Mouse (Mus musculus) heart, postnatal 0 days (tissue): ENCODE measurements around the gene Kmt2c.

ENCODE experiments used
- CTCF ChIP-seq: IDR thresholded peaks from 2 replicates; pipeline ENCODE4 v1.5.1; 2016; ENCODE audit warnings: antibody characterized with exemption, control low read depth, low read depth
- EP300 ChIP-seq: IDR thresholded peaks from 2 replicates; pipeline ENCODE4 v1.6.1; 2016; ENCODE audit warnings: antibody characterized with exemption, low read depth

DNA sequence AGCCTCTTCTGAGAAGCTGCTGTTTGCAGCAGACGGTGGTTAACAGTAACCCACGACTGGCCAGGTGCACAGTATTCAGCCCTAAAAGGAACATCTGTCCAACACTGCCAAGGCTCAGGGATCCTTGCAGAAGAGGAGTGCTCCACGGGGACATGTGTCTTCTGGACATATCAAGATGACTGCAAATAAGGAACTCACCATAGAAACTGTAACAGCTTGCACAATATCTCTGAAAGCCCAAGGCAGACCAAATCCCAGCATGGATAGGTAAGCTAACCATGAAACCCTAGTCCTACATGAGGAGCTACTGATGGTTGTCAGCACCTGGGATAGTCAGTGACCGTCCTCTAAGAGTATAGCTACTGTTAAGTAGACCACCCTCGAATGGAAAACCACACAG lies 22.9 kb upstream of the Kmt2c start:
- TF ChIP-seq EP300 (no peak), CTCF (no peak)
